Mouse (Mus musculus) mouse embryonic stem cell (cell line): Measurements from ENCODE around the gene Col23a1.

ENCODE experiments used
- in situ Hi-C, 2 experiments: fragments of 300-500 bp; cut with MboI; formaldehyde crosslinking; loops; 1 replicate in 1 of 2; 3 replicates in 1 of 2; pipeline ENCODE4 v1.14.3; 2019 to 2020; ENCODE audit warnings: low sequenced_read_pairs in 2 of 2, low pct_unique_long_range_greater_than_20kb in 1 of 2, mixed read lengths in 1 of 2; ENCODE audit not compliant: unreplicated experiment in 1 of 2

Gene Col23a1

GRCm38 (mm10) chr11:51543487-51544050, 253.8 kb downstream of the Col23a1 start:
- in situ Hi-C loops, result loop anchor here in 1 of 2 experiments (25.0 kb wide), 1 partner anchor 606 kb away; the partner anchor contains the start of genes 4933414I15Rik and Zfp354b

- in situ Hi-C loops, result loop anchor here in 1 of 2 experiments (25.0 kb wide), 1 partner anchor 607 kb away; the partner anchor contains the start of genes 4933414I15Rik and Zfp354b
Measured at GRCm38 (mm10) chr11:51544413-51544812, 254.7 kb downstream of the Col23a1 start.

GRCm38 (mm10) chr11:51545811-51546210, 256.1 kb downstream of the Col23a1 start:
- in situ Hi-C loops, result loop anchor here in 1 of 2 experiments (25.0 kb wide), 1 partner anchor 609 kb away; the partner anchor contains the start of genes 4933414I15Rik and Zfp354b

- in situ Hi-C loops, result no loop called here
Measured at GRCm38 (mm10) chr11:51551253-51551652, 261.5 kb downstream of the Col23a1 start.

- in situ Hi-C loops, result no loop called here
Measured at GRCm38 (mm10) chr11:51552091-51552490, 262.4 kb downstream of the Col23a1 start.

- in situ Hi-C loops, result no loop called here
Measured at GRCm38 (mm10) chr11:51554590-51554989, 264.9 kb downstream of the Col23a1 start.

- in situ Hi-C loops, result no loop called here
Measured at GRCm38 (mm10) chr11:51555066-51555465, 265.3 kb downstream of the Col23a1 start.

GRCm38 (mm10) chr11:51563276-51563675, 273.6 kb downstream of the Col23a1 start:
- in situ Hi-C loops, result no loop called here

- in situ Hi-C loops, result no loop called here
Measured at GRCm38 (mm10) chr11:51565062-51565461, 275.3 kb downstream of the Col23a1 start.

GRCm38 (mm10) chr11:51565951-51566350, 276.2 kb downstream of the Col23a1 start:
- in situ Hi-C loops, result no loop called here

GRCm38 (mm10) chr11:51568801-51569200, 279.1 kb downstream of the Col23a1 start:
- in situ Hi-C loops, result no loop called here

- in situ Hi-C loops, result no loop called here
Measured at GRCm38 (mm10) chr11:51576454-51576853, 286.7 kb downstream of the Col23a1 start.

- in situ Hi-C loops, result no loop called here
Measured at GRCm38 (mm10) chr11:51577587-51577986, 287.9 kb downstream of the Col23a1 start.

- in situ Hi-C loops, result no loop called here
Measured at GRCm38 (mm10) chr11:51579024-51579423, 289.3 kb downstream of the Col23a1 start.

- in situ Hi-C loops, result no loop called here
Measured at GRCm38 (mm10) chr11:51582713-51583112, 293.0 kb downstream of the Col23a1 start.

GRCm38 (mm10) chr11:51584057-51584430, 294.3 kb downstream of the Col23a1 start:
- in situ Hi-C loops, result no loop called here

GRCm38 (mm10) chr11:51584431-51585248, 294.9 kb downstream of the Col23a1 start, which contains the start of gene Phykpl:
Gene Phykpl (plus strand): TSS chr11:51584757.
- in situ Hi-C loops, result no loop called here

- in situ Hi-C loops, result no loop called here
Measured at GRCm38 (mm10) chr11:51585608-51586252, 296.0 kb downstream of the Col23a1 start.

GRCm38 (mm10) chr11:51586411-51586810, 296.7 kb downstream of the Col23a1 start:
- in situ Hi-C loops, result no loop called here
